Mouse (Mus musculus) adrenal gland (tissue): ENCODE results near the gene Upk3bl.
"Not testable (repeated sequence)": the region's sequence is repeated elsewhere in the genome, so short reads cannot be mapped to it uniquely, and the experiment has no call there.

ENCODE experiments used
- intact Hi-C: fragments of 180-260 bp; cut with DNase I; formaldehyde crosslinking; loops from one replicate; pipeline ENCODE4 v1.15.1; 2025
- microRNA-seq, 2 experiments: library from miRNA; unstranded; fragments of <30 nt; microRNA quantifications; one replicate each; pipeline ENCODE4; 2019

Upk3bl gene

GRCm38 (mm10) chr5:136084891-136085651 lies 30.8 kb downstream of the Upk3bl start:
- intact Hi-C loops, result no loop called here

- intact Hi-C loops, result no loop called here
These were observed 32.0 kb downstream of the Upk3bl start for GRCm38 (mm10) chr5:136086290-136086689.

GRCm38 (mm10) chr5:136088821-136089575 lies 34.7 kb downstream of the Upk3bl start:
- intact Hi-C loops, result no loop called here

- intact Hi-C loops, result no loop called here
These were observed 37.6 kb downstream of the Upk3bl start for GRCm38 (mm10) chr5:136091927-136092326.

- intact Hi-C loops, result no loop called here
These were observed 40.1 kb downstream of the Upk3bl start for GRCm38 (mm10) chr5:136094249-136095010.

GRCm38 (mm10) chr5:136095089-136095488 lies 40.8 kb downstream of the Upk3bl start:
- intact Hi-C loops, result no loop called here

GRCm38 (mm10) chr5:136098536-136098935 lies 44.2 kb downstream of the Upk3bl start:
- intact Hi-C loops, result no loop called here

GRCm38 (mm10) chr5:136102099-136102820 lies 48.0 kb downstream of the Upk3bl start:
- intact Hi-C loops, result loop anchor here (2.0 kb wide), 1 partner anchor 35 kb away; the partner anchor contains the start of genes Alkbh4 and Lrwd1

- intact Hi-C loops, result no loop called here
These were observed 50.2 kb downstream of the Upk3bl start for GRCm38 (mm10) chr5:136104511-136104910.

GRCm38 (mm10) chr5:136108486-136108885 lies 54.2 kb downstream of the Upk3bl start:
- intact Hi-C loops, result no loop called here

GRCm38 (mm10) chr5:136109042-136109441 lies 54.8 kb downstream of the Upk3bl start:
- intact Hi-C loops, result no loop called here

GRCm38 (mm10) chr5:136113546-136113945 lies 59.3 kb downstream of the Upk3bl start:
- intact Hi-C loops, result not testable (repeated sequence)

Small RNA genes within 50 kb of the gene (microRNA-seq; reads per million reads assigned to microRNA genes)
- 1.8 to 3.0 reads per million in 2 experiments for gene Mir7035
